Mouse (Mus musculus) Patski (cell line): ENCODE data around the gene Dysf. TPM values are rescaled to one million over a fixed set of nuclear protein-coding genes. Genes with fewer than 3 reads are reported as not detected.

Experiments
- ATAC-seq: fragments of 100-300 bp; one replicate; pipeline ENCODE4 v1.8.0; 2021
- CTCF ChIA-PET: fragments of 350-600 bp; sonication (Branson Sonifier 250); formaldehyde crosslinking; loops from one replicate; lab custom pipeline; 2022; ENCODE audit warnings: inconsistent platforms; lab: Charles Lee
- POLR2A ChIA-PET: fragments of 350-600 bp; sonication (Branson Sonifier 250); formaldehyde crosslinking; loops from one replicate; lab custom pipeline; 2022; ENCODE audit warnings: antibody characterized with exemption, inconsistent platforms; lab: Charles Lee
- DNase-seq: peaks from one replicate; pipeline ENCODE4 v3.0.0-alpha.2; 2011; ENCODE audit warnings: low read depth, low spot score
- H3K27me3 ChIP-seq: fragments of 371-371 bp; one replicate; pipeline ENCODE4 v1.5.1; 2021
- CTCF ChIP-seq: fragments of 100-300 bp; IDR thresholded peaks from one replicate; pipeline ENCODE4 v1.5.1; 2021
- in situ Hi-C: fragments of 300-500 bp; cut with MboI; formaldehyde crosslinking; loops from 3 replicates; pipeline ENCODE4 v1.11.1; 2018; ENCODE audit warnings: low pct_unique_long_range_greater_than_20kb, mixed read lengths
- polyA plus RNA-seq: library from polyadenylated mRNA; unstranded; gene quantifications from one replicate; pipeline ENCODE4 v1.2.3, GENCODE M21; 2021

The Dysf gene
- polyA plus RNA-seq, 1 experiment from 2014 or later = 79.8 TPM

- ATAC-seq = no peak
- ChIA-PET POLR2A (no interaction called here), CTCF (no interaction called here)
- no peak for DNase-seq
- no peak for TF ChIP-seq CTCF
- H3K27me3 ChIP-seq = no peaks in the 10 kb centered on the region
- in situ Hi-C loops = no loop called here
Measured at GRCm38 (mm10) chr6:84191656-84192250, 183.4 kb downstream of the Dysf start.

- no peak for DNase-seq
- no peaks in the 10 kb centered on the region for H3K27me3 ChIP-seq
- POLR2A ChIA-PET = interaction anchor here (0.7 kb wide), 1 partner anchor 24 kb away, joined by 4 read pairs; no protein-coding TSS in a partner anchor
- no peak for ATAC-seq
- CTCF ChIA-PET = interaction anchor here (1.2 kb wide), 1 partner anchor 9 kb away, joined by 3 read pairs; no protein-coding TSS in a partner anchor
- TF ChIP-seq CTCF = no peak
- in situ Hi-C loops = no loop called here
Measured at GRCm38 (mm10) chr6:84196511-84196910, 188.1 kb downstream of the Dysf start.

GRCm38 (mm10) chr6:84197811-84198213, 189.4 kb downstream of the Dysf start:
- CTCF ChIA-PET = interaction anchor here (1.2 kb wide), 1 partner anchor 8 kb away, joined by 3 read pairs; no protein-coding TSS in a partner anchor
- H3K27me3 ChIP-seq = no peaks in the 10 kb centered on the region
- DNase-seq (no peak), ATAC-seq (no peak)
- TF ChIP-seq CTCF = no peak
- in situ Hi-C loops = no loop called here
- POLR2A ChIA-PET = no interaction called here

GRCm38 (mm10) chr6:84201721-84202490, 193.5 kb downstream of the Dysf start:
- TF ChIP-seq CTCF = no peak
- no peaks in the 10 kb centered on the region for H3K27me3 ChIP-seq
- DNase-seq (no peak), ATAC-seq (no peak)
- CTCF ChIA-PET = interaction anchor here (1.0 to 1.5 kb wide), 2 partner anchors 13 to 70 kb away, joined by 3 to 4 read pairs; no protein-coding TSS in a partner anchor
- POLR2A ChIA-PET = no interaction called here
- in situ Hi-C loops = no loop called here

GRCm38 (mm10) chr6:84205611-84206010, 197.2 kb downstream of the Dysf start:
- ChIA-PET CTCF (interaction anchor here (0.7 kb wide), 1 partner anchor 9 kb away, joined by 3 read pairs; no protein-coding TSS in a partner anchor), POLR2A (no interaction called here)
- no peaks in the 10 kb centered on the region for H3K27me3 ChIP-seq
- DNase-seq (no peak), ATAC-seq (no peak)
- in situ Hi-C loops = no loop called here
- no peak for TF ChIP-seq CTCF

- TF ChIP-seq CTCF = no peak
- H3K27me3 ChIP-seq = no peaks in the 10 kb centered on the region
- POLR2A ChIA-PET = interaction anchor here (0.7 kb wide), 1 partner anchor 46 kb away, joined by 4 read pairs; no protein-coding TSS in a partner anchor
- CTCF ChIA-PET = no interaction called here
- in situ Hi-C loops = no loop called here
- DNase-seq (no peak), ATAC-seq (no peak)
Measured at GRCm38 (mm10) chr6:84208589-84208988, 200.2 kb downstream of the Dysf start.

- POLR2A ChIA-PET = no interaction called here
- CTCF ChIA-PET = interaction anchor here (1.1 kb wide), 1 partner anchor 20 kb away, joined by 3 read pairs; no protein-coding TSS in a partner anchor
- H3K27me3 ChIP-seq = no peaks in the 10 kb centered on the region
- in situ Hi-C loops = no loop called here
- ATAC-seq (no peak), DNase-seq (no peak)
- no peak for TF ChIP-seq CTCF
Measured at GRCm38 (mm10) chr6:84209736-84210434, 201.5 kb downstream of the Dysf start.

- TF ChIP-seq CTCF = no peak
- in situ Hi-C loops = no loop called here
- ChIA-PET POLR2A (interaction anchor here (0.6 kb wide), 1 partner anchor 27 kb away, joined by 3 read pairs; no protein-coding TSS in a partner anchor), CTCF (interaction anchor here (1.1 to 1.2 kb wide), 2 partner anchors 21 to 49 kb away, joined by 3 read pairs; no protein-coding TSS in a partner anchor)
- DNase-seq = no peak
- H3K27me3 ChIP-seq = no peaks in the 10 kb centered on the region
- ATAC-seq = no peak
Measured at GRCm38 (mm10) chr6:84211473-84211872, 203.1 kb downstream of the Dysf start.

GRCm38 (mm10) chr6:84213101-84213500, 204.7 kb downstream of the Dysf start:
- ATAC-seq (no peak), DNase-seq (no peak)
- CTCF ChIA-PET = interaction anchor here (1.2 to 1.5 kb wide), 2 partner anchors 11 to 39 kb away, joined by 3 to 4 read pairs; no protein-coding TSS in a partner anchor
- H3K27me3 ChIP-seq = no peaks in the 10 kb centered on the region
- in situ Hi-C loops = no loop called here
- TF ChIP-seq CTCF = no peak
- POLR2A ChIA-PET = no interaction called here

GRCm38 (mm10) chr6:84217216-84217933, 209.0 kb downstream of the Dysf start:
- TF ChIP-seq CTCF = no peak
- ChIA-PET POLR2A (no interaction called here), CTCF (no interaction called here)
- in situ Hi-C loops = no loop called here
- ATAC-seq (no peak), DNase-seq (no peak)
- H3K27me3 ChIP-seq = no peaks in the 10 kb centered on the region
